Mouse (Mus musculus) brain, embryonic 18.5 days (tissue): ENCODE results near the gene Ggact.
A peak's percentile ranks its signal among the peaks of the same experiment; 100 is the strongest.

Source experiments
- DNase-seq: peaks from one replicate; pipeline ENCODE4 v3.0.0-alpha.2; 2012; ENCODE audit warnings: low read depth, low spot score

Gene Ggact

GRCm38 (mm10) chr14:122913657-122914056, at the start of gene Ggact:
TSS of gene Ggact (minus strand) at chr14:122913757.
- no peak for DNase-seq

GRCm38 (mm10) chr14:122957941-122958340, 44.4 kb upstream of the Ggact start:
- DNase-seq, result peak; percentile 79

DNA sequence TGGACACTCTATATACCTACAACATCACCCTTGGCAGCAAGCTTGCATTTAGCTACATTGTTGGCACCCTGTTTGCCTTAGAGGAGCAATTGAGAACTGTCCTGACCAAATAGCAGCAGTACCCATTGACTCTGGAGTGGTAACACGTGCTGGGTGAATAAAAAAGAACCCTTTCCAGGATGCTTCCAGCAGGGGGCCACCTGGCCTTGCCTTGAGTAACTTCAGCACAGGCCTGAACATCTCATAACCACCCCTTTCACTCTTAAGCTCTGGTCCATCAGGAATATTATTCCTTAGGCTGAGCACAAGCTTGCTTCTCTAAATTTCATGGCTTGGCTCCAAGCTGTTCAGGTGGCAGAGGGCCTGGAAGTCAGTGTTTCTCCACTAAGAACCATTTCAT, 39.8 kb upstream of the Ggact start:
- DNase-seq, result no peak

- DNase-seq, result no peak
Observed at GRCm38 (mm10) chr14:122952556-122952955, 39.0 kb upstream of the Ggact start.

DNA sequence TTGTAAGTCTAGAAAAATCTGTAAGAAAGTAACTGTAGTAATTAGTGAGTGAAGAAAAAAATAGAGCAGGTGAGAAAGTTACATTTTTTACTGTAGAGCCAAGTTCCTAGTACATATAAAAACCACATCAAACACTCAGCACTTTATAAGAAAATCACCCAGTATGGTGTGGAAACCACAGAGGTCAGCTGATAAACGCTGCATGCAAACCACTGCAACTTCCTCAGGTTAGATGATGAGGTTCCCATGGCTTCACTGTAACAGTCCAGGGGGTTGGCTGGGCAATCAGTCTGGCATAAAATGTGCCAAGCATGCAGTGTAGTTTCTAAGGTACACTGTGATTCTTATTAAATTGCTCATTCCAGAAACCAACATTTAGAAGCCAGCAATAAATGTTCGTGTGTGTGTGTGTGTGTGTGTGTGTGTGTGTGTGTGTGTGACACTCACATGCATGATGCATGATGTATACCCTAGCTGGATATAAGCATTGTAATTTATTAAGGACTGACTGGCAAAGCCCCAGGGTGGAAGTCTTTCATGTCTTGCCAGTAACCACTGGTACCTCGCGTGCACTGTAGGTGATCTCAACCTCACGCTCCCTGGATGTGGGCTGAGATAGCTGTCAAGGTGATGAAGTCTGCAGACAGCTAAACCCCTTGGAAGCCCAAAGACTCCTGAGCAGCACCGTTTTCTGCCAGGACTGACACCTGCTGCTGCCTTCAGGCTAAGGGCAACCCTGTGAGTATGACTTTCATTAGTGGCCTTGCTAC, 38.3 kb upstream of the Ggact start:
- no peak for DNase-seq

DNA sequence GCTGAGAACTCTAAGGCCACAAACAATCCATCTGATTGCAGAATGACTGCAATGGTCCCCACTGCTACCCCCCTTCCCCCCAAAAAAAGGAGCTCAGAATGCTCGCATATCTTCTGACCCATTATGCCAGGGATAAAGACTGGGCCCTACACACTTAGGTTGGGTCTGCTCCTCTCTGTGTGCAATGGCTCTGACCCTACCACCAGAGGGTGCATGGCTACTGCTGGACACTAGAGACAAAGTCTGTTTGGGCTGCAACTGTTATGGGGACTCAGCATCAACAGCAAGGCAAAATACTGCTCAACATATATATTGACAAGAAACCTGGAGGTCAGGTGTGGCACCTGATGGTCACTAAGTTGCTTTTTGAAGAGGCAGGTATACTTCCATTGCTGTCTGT, 37.4 kb upstream of the Ggact start:
- no peak for DNase-seq

GRCm38 (mm10) chr14:122943475-122943853, 29.9 kb upstream of the Ggact start:
- DNase-seq, result no peak

DNA sequence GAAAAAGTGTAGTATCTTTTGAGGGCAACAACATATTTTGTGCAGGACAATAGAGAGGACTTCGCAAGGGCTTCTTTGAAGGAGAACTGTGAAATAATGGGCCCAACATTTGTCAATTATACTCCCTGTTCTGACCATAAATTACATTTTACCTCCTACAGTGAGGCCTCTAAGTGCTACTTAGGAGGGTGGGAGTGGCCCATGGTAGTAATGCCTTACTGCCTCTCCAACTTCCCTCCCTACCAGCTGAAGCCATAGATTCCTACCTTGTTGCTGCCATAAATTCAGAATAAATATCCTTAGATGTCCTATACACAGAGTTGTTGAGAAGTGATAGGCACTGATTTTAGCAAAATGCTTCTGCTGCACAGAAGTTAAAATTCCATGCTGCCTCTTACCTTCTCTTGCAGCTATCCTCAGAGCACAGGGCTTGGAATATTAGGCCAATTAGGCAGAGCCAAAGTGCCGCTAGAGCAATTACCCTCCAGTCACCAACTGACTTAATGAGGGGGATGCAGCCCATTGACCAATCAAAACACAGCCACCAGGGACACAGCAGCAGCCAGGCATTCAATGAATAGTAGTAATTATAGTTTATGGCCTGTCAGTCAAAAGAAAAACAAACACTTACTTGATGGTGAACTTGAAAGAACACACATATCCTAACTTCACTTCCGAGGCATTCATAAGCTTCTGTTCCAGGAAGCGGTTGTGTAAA, 29.4 kb upstream of the Ggact start:
- DNase-seq, result no peak

DNA sequence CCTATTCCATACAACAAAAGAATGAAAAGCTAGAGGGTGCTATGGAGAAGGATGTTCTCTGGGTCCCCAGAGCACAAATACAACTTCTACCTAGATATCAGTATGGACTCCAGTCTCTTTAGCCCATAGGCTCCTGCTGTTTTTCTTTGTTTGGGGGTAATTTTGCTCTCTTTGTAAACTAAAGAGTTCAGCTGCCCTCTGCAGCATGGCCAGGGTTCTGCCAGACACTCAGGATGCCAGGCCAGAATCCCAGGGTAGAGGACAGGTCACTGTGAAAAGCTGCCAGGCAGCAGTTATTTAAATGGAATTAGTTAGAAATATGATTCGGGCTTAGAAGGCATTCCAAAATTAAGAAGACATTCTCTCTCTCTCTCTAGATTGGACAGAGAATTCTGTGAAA, 22.9 kb upstream of the Ggact start:
- DNase-seq, result no peak

DNA sequence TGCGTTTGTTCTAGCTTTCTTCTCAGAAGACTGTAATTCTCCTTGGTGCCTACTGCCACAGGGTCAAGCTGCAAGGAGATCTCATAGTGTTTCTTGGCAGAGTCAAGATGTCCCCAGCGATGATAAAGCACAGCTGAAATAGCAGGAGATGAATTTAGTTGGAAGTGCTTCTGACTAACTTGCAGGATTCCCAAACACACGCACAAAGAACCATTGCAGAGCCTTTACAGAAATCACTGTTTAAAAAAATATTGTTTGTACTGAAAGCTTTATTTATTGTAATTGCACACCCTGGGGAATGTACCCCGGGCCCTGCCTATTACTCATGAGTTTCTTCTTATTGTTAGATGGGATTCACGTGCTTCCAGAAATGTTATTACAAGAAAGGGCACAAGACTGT, 6.5 kb upstream of the Ggact start:
- DNase-seq, result no peak

GRCm38 (mm10) chr14:122917676-122918075, 4.1 kb upstream of the Ggact start:
- DNase-seq, result no peak

- DNase-seq, result no peak
Observed at GRCm38 (mm10) chr14:122912812-122913498, 602 bp downstream of the Ggact start.

GRCm38 (mm10) chr14:122912137-122912536, 1.4 kb downstream of the Ggact start:
- no peak for DNase-seq

DNA sequence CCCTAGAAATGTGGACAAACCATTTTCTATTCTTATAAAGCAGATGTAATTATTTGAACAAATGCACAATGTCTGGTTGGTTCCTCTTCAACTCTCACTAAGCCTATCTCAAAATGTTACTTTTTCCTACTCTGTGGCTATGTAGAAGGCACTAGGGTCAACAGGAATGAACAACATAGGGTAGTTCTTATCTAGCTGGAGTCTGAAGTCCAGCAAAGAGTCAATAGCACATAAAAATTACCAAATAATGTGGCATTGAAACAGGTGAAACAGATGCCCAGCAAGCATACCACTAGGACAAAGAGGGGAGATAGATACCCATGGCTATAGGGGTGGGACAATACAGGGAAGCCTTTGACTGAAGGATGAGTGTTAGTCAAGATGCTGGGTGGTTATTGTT, 2.3 kb downstream of the Ggact start:
- no peak for DNase-seq

DNA sequence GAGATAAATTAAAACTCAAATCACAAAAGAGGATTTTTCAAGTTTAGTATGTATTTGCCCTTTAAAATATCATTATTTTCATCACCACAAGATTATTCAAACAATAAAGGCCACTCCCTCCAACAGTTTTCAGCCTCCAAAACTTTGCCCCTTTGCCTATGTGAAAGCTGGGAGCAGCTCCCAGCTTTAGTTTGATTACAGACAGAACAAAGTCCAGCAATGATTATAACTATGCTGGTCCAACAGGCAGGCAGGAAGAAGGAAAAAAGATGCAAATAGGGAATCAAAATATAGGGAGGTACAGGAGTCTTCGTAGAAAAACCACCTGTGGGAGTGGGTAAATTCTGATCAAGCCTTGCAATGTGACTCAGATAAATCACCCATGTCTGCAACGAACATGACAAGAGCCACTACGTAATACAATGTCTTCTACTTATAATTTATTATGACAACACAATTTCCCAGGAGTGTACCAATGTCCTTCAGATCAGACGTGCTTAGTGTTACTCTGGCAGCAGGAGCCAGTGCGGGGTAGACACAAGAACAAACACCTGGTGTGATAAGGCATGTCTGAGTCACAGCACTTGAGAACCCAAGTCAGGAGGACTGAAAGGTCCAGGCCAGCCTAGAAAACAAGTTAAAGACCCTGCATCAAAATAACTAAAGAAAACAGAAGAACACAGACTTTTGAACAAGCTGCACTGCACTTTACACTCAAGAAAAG, 4.0 kb downstream of the Ggact start:
- no peak for DNase-seq

DNA sequence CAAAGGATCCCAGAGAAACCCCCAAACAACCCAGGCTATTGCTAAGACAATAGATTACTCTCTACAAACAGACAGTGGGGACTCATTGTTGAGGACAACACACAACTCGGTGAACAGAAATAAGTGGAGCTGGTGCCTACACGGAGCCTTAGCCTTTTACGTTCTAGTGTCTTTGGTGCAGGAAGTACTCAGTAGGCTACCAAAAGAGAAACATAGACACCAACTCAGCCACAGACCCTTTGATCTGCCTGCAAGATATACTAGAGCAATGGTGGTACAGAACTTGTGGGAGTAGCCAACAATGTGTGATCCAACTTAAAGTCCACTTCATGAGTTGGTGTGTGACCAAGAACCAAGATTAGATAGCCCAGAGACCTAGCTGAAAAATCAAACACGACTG, 5.5 kb downstream of the Ggact start:
- DNase-seq, result no peak

- DNase-seq, result no peak
Observed at GRCm38 (mm10) chr14:122905007-122905406, 8.6 kb downstream of the Ggact start.

DNA sequence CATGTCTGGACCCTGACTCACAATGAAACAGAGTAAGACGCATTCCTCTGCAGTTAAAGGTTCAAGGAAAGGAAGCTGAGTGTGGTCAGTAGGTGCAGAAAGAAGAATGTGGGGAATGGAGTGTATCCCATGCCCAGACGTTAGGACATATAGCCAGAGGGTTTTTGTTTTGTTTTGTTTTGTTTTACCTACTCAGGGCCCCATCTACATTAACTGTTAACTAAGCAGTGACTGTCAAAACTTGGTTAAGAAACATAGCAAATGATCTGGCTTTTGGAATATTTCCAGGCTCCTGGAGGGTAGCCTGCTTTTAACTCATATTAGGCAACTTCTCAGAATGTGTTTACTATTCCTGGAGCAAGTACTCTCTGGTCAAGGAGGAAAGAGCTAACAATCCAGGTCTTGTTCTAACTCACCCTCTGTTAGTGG, 9.6 kb downstream of the Ggact start:
- no peak for DNase-seq

GRCm38 (mm10) chr14:122902884-122903283, 10.7 kb downstream of the Ggact start:
- no peak for DNase-seq

DNA sequence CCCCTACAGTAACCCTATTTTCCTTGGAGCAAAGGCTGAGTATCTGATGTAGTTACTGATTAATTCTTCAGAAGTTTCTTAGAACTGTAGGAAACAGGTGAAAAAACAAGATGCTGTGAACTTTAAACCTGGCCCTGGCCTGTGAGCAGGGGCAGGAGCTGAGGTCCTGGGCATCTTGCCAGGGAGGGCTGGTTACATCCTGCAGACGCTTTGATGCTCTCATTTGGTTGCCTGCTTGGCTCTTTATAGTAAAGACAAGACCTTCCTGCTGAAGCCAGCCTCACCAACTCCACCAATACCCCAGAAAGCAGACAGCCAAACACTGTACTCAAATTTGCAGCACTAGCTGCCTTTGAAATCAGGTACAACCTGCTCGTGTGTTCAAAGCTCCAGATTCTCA, 11.4 kb downstream of the Ggact start:
- DNase-seq, result no peak

DNA sequence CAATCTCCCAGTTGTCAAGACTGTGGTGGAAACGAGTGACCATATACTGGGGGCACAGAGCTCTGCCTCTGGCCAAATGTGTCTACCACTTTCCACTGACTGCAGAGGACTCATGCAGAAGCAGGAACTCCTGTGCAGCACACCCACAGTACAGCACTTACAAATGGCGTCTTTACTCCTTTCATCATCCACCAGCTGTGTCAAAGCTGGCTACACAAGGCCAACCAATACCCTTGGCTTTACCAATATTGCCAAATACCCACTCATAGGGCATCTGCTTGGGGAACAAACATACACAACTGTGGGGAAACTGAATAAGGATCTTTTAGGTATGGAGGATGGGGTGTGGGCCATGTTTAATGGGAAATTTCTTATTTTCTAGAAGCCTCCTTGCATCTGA, 11.8 kb downstream of the Ggact start:
- DNase-seq, result no peak

- DNase-seq, result no peak
Observed at GRCm38 (mm10) chr14:122901177-122901576, 12.4 kb downstream of the Ggact start.
